Mouse (Mus musculus) myocyte (in vitro differentiated cells): Measurements from ENCODE around the gene Zbtb1.

Source experiments
- MAX ChIP-seq: IDR thresholded peaks from one replicate; pipeline ENCODE4 v1.6.1; 2011; ENCODE audit warnings: low read depth, mild to moderate bottlenecking, control low read depth
- MYOD1 ChIP-seq, 3 experiments: IDR thresholded peaks; one replicate each; pipeline ENCODE4 v1.6.1; 2011; ENCODE audit warnings: control low read depth in 2 of 3, low read depth in 2 of 3, mild to moderate bottlenecking in 2 of 3, moderate library complexity in 1 of 3; ENCODE audit not compliant: insufficient read length in 2 of 3, control insufficient read depth in 1 of 3
- POLR2A ChIP-seq: IDR thresholded peaks from one replicate; pipeline ENCODE4 v1.6.1; 2011; ENCODE audit warnings: low read depth, mild to moderate bottlenecking, control low read depth, moderate library complexity; ENCODE audit not compliant: insufficient read length
- POLR2AphosphoS2 ChIP-seq: IDR thresholded peaks from one replicate; pipeline ENCODE4 v1.6.1; 2011; ENCODE audit warnings: low read depth, control low read depth; ENCODE audit not compliant: insufficient read length

DNA sequence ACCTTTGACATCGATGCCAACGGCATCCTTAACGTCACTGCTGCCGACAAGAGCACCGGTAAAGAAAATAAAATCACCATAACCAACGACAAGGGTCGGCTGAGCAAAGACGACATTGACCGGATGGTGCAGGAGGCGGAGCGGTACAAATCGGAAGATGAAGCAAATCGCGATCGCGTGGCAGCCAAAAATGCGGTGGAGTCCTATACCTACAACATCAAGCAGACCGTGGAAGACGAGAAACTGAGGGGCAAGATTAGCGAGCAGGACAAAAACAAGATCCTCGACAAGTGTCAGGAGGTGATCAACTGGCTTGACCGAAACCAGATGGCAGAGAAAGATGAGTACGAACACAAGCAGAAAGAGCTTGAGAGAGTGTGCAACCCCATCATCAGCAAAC, 35.9 kb downstream of the Zbtb1 start:
- TF ChIP-seq POLR2AphosphoS2 (no peak), POLR2A (no peak), MAX (no peak), MYOD1 (IDR thresholded peaks at IDR 0.05; ENCODE audit: control insufficient read depth in 1 of 3, insufficient read length in 2 of 3, low read depth in 2 of 3) (no peak)
